ENCODE assay signal across 8 mouse cellular contexts in genomic region chr11:118975917-118976316, GRCm38 (mm10). TPM values are rescaled to one million over a fixed set of nuclear protein-coding genes. Genes with fewer than 3 reads are reported as not detected.
DNase-seq lines count a peak whose midpoint lies in the region; ATAC-seq and TF ChIP-seq lines count a peak whose summit lies in the region.

No protein-coding gene starts in this region.

- H3K36me3 ChIP-seq in hindbrain, postnatal 0 days (ENCODE audit: insufficient read depth, low read length) = no peaks in the 10 kb centered on the region
- H3K36me3 ChIP-seq in midbrain, embryonic 12.5 days = no peaks in the 10 kb centered on the region

- H3K27me3 ChIP-seq in hindbrain, postnatal 0 days (ENCODE audit: insufficient read depth, low read length) = no peaks in the 10 kb centered on the region
- H3K27me3 ChIP-seq in midbrain, embryonic 12.5 days = peaks cover 20% of the 10 kb centered on the region

- H3K4me3 ChIP-seq in hindbrain, postnatal 0 days (ENCODE audit: low read length) = no peak overlapping the region
- no peak overlapping the region for H3K4me3 ChIP-seq in midbrain, embryonic 12.5 days

- 0 out of 2 replicates have a peak, but pooled peaks cover 6% of the 10 kb centered on the region for H3K4me1 ChIP-seq in hindbrain, postnatal 0 days (ENCODE audit: insufficient read depth, low read length)
- peaks cover 27% of the 10 kb centered on the region for H3K4me1 ChIP-seq in midbrain, embryonic 12.5 days

- TF ChIP-seq CTCF in hindbrain, postnatal 0 days (IDR thresholded peaks at IDR 0.05; ENCODE audit: low read depth) = no peak

- ATAC-seq in hindbrain, postnatal 0 days = 0 out of 2 replicates have a peak, but pooled peaks have one; percentile 3
- no peak for ATAC-seq in midbrain, embryonic 12.5 days (ENCODE audit: low FRiP score, low read depth)

- peak; percentile 14 for DNase-seq in layer of hippocampus, adult 9-11 months
- no peak for DNase-seq in layer of hippocampus, adult 11-12 months (ENCODE audit: low spot score)
- DNase-seq in cerebellum, adult 9-11 months = peak; percentile 60
- no peak for DNase-seq in hindbrain, postnatal 0 days (ENCODE audit: low spot score)
- DNase-seq in left cerebral cortex, adult 9 months (ENCODE audit: low spot score in 2 of 2) = no peak
- no peak for DNase-seq in right cerebral cortex, postnatal 4 days
- no peak for DNase-seq in right cerebral cortex, postnatal 10 days (ENCODE audit: low spot score in 2 of 2)

- 17% methylated on average over 12 of the region's 12 CpGs for WGBS in hindbrain, postnatal 0 days
- 15% methylated on average over 12 of the region's 12 CpGs for WGBS in midbrain, embryonic 12.5 days

- peak overlapping the region; percentile 42 for H3K4me2 ChIP-seq in hindbrain, postnatal 0 days (ENCODE audit: low read depth, low read length)
- peak overlapping the region; percentile 24 for H3K4me2 ChIP-seq in midbrain, embryonic 12.5 days (replicated peaks)

- H3K27ac ChIP-seq in hindbrain, postnatal 0 days = no peak overlapping the region
- no peak overlapping the region for H3K27ac ChIP-seq in midbrain, embryonic 12.5 days (replicated peaks)

- H3K9me3 ChIP-seq in hindbrain, postnatal 0 days (ENCODE audit: low read length) = no peaks in the 10 kb centered on the region
- no peaks in the 10 kb centered on the region for H3K9me3 ChIP-seq in midbrain, embryonic 12.5 days

- H3K9ac ChIP-seq in hindbrain, postnatal 0 days (replicated peaks; ENCODE audit: low read length) = no peak overlapping the region
- H3K9ac ChIP-seq in midbrain, embryonic 12.5 days (replicated peaks) = no peak overlapping the region

RNA-seq across cellular contexts. Expression of gene Enpp7, which starts 12.1 kb away (rescaled TPM):
- not detected in 2 replicates for total RNA-seq in hindbrain, postnatal 0 days (2014; rRNA removed)
- polyA plus RNA-seq in hindbrain, postnatal 0 days (2015; fragmentation: Nextera tagmentation; extraction: Ambion mirVana) = not detected in 2 replicates
- polyA plus RNA-seq in midbrain, embryonic 12.5 days (2016; fragmentation: Nextera tagmentation; extraction: Ambion mirVana) = not detected in 2 replicates

RNA-seq across cellular contexts. Expression of gene Cbx2, which starts 46.8 kb away (rescaled TPM):
- total RNA-seq in hindbrain, postnatal 0 days (2014; rRNA removed) = 14.6 and 18.9 TPM in 2 replicates
- 7.0 and 7.4 TPM in 2 replicates for polyA plus RNA-seq in hindbrain, postnatal 0 days (2015; fragmentation: Nextera tagmentation; extraction: Ambion mirVana)
- 81.0 and 86.0 TPM in 2 replicates for polyA plus RNA-seq in midbrain, embryonic 12.5 days (2016; fragmentation: Nextera tagmentation; extraction: Ambion mirVana)

Comparison
In these comparisons a context has a peak if more than half of its experiments do, and no peak if none do; other contexts are left out.
1. DNase-seq: peak in layer of hippocampus, adult 9-11 months (single experiment) and cerebellum, adult 9-11 months (single experiment); none in layer of hippocampus, adult 11-12 months (single experiment), hindbrain, postnatal 0 days (single experiment), left cerebral cortex, adult 9 months (0 of 2), right cerebral cortex, postnatal 4 days (single experiment) and right cerebral cortex, postnatal 10 days (0 of 2).